ENCODE assay signal across 9 mouse cellular contexts in genomic region chr10:77164437-77165052, GRCm38 (mm10). TPM values are rescaled to one million over a fixed set of nuclear protein-coding genes. Genes with fewer than 3 reads are reported as not detected.
DNase-seq lines count a peak whose midpoint lies in the region; ATAC-seq lines count a peak whose summit lies in the region.
"Had no signal": no experiment of that assay in that cellular context is flagged by ENCODE, and none has a peak within 500 bp of the region (broad histone marks: within the 10 kb centered on the region; RNA-seq: fewer than 3 reads in every experiment).

No protein-coding gene starts in this region.

- H3K36me3 ChIP-seq in liver, embryonic 12.5 days: no peaks in the 10 kb centered on the region
- H3K36me3 ChIP-seq in intestine, embryonic 16.5 days (ENCODE audit: control insufficient read depth, insufficient read depth, low read length): no peaks in the 10 kb centered on the region
- H3K36me3 ChIP-seq in stomach, embryonic 14.5 days (ENCODE audit: control insufficient read depth, insufficient read depth, low read length): no peaks in the 10 kb centered on the region

- peaks cover 62% of the 10 kb centered on the region for H3K27me3 ChIP-seq in liver, embryonic 12.5 days (replicated peaks)
- peaks cover 17% of the 10 kb centered on the region for H3K27me3 ChIP-seq in intestine, embryonic 16.5 days (replicated peaks; ENCODE audit: control insufficient read depth, insufficient read depth, low read length)
- H3K27me3 ChIP-seq in stomach, embryonic 14.5 days (ENCODE audit: control insufficient read depth, insufficient read depth, low read length): 0 out of 2 replicates have a peak, but pooled peaks cover 4% of the 10 kb centered on the region

- H3K4me2 ChIP-seq in liver, embryonic 12.5 days: peak overlapping the region; percentile 85
- peak overlapping the region; percentile 96; the same call in 1 of the 2 replicates for H3K4me2 ChIP-seq in intestine, embryonic 16.5 days (ENCODE audit: low read depth, low read length)
- H3K4me2 ChIP-seq in stomach, embryonic 14.5 days (replicated peaks; ENCODE audit: low read depth, low read length): peak overlapping the region; percentile 90; the same call in 1 of the 2 replicates

- peak overlapping the region; percentile 56; the same call in 1 of the 2 replicates for H3K4me3 ChIP-seq in liver, embryonic 12.5 days
- H3K4me3 ChIP-seq in intestine, embryonic 16.5 days (ENCODE audit: low read length): no peak overlapping the region; the same call in 1 of the 2 replicates
- peak overlapping the region; percentile 46 for H3K4me3 ChIP-seq in stomach, embryonic 14.5 days (ENCODE audit: low read depth, low read length)

- H3K9ac ChIP-seq in liver, embryonic 12.5 days: no peak overlapping the region
- H3K9ac ChIP-seq in intestine, embryonic 16.5 days (ENCODE audit: low read depth, low read length): no peak overlapping the region
- no peak overlapping the region for H3K9ac ChIP-seq in stomach, embryonic 14.5 days (replicated peaks; ENCODE audit: low read depth, low read length)

- DNase-seq in liver: no peak
- peak; percentile 78 for DNase-seq in embryo, embryonic 11 days
- DNase-seq in urinary bladder, adult 2 months (ENCODE audit: low spot score): no peak
- no peak for DNase-seq in ovary, adult 18-20 months (ENCODE audit: low spot score)
- no peak for DNase-seq in c-Kit-positive CD71-positive TER-119-positive erythroid progenitor cells, embryonic 14.5 days (ENCODE audit: low spot score)
- DNase-seq: lung, postnatal 36 days had no signal

- H3K4me1 ChIP-seq in liver, embryonic 12.5 days: peaks cover 59% of the 10 kb centered on the region
- H3K4me1 ChIP-seq in intestine, embryonic 16.5 days (ENCODE audit: control insufficient read depth, insufficient read depth, low read length): peaks cover 24% of the 10 kb centered on the region
- peaks cover 18% of the 10 kb centered on the region for H3K4me1 ChIP-seq in stomach, embryonic 14.5 days (ENCODE audit: control insufficient read depth, insufficient read depth, low read length)

- H3K27ac ChIP-seq in liver, embryonic 12.5 days: no peak overlapping the region
- H3K27ac ChIP-seq in intestine, embryonic 16.5 days (ENCODE audit: low read length): no peak overlapping the region
- peak overlapping the region; percentile 39 for H3K27ac ChIP-seq in stomach, embryonic 14.5 days (ENCODE audit: low read length)

- ATAC-seq in liver, embryonic 12.5 days: no peak
- no peak for ATAC-seq in intestine, embryonic 16.5 days
- no peak for ATAC-seq in stomach, embryonic 14.5 days (ENCODE audit: insufficient number of reproducible peaks, insufficient read depth, low FRiP score, low read depth)

- H3K9me3 ChIP-seq in liver, embryonic 12.5 days (replicated peaks): no peaks in the 10 kb centered on the region
- H3K9me3 ChIP-seq in intestine, embryonic 16.5 days (ENCODE audit: control insufficient read depth, low read length): no peaks in the 10 kb centered on the region
- H3K9me3 ChIP-seq in stomach, embryonic 14.5 days (ENCODE audit: control insufficient read depth, low read depth, low read length): no peaks in the 10 kb centered on the region

- 26% methylated on average over 9 of the region's 9 CpGs for WGBS in liver, embryonic 12.5 days (ENCODE audit: insufficient replicate concordance)
- WGBS in intestine, embryonic 16.5 days: 17% methylated on average over 9 of the region's 9 CpGs
- 9% methylated on average over 9 of the region's 9 CpGs for WGBS in stomach, embryonic 14.5 days

RNA-seq across cellular contexts. Expression of gene Col18a1, which starts 1.8 kb away (rescaled TPM):
- 38.3 and 42.4 TPM in 2 replicates for polyA plus RNA-seq in liver, embryonic 12.5 days (2016; fragmentation: Nextera tagmentation; extraction: Ambion mirVana)
- 48.6 and 54.3 TPM in 2 replicates for polyA plus RNA-seq in intestine, embryonic 16.5 days (2015; fragmentation: Nextera tagmentation; extraction: Ambion mirVana)
- polyA plus RNA-seq in stomach, embryonic 14.5 days (2014; fragmentation: Nextera tagmentation; extraction: Ambion mirVana): 49.8 and 56.3 TPM in 2 replicates
- polyA plus RNA-seq in urinary bladder, adult 2 months (2012; rRNA removed): 51.8 and 65.6 TPM in 2 replicates
